Mouse (Mus musculus): ENCODE results near the gene Lpcat1. TPM values are rescaled to one million over a fixed set of nuclear protein-coding genes. Genes with fewer than 3 reads are reported as not detected.

The Lpcat1 gene
- total and polyA plus RNA-seq, 2 experiments from 2014 or later, result 86.2 to 225 TPM

GRCm38 (mm10) chr13:73448201-73448600 lies 18.8 kb upstream of the Lpcat1 start:
- no peaks in the 10 kb centered on the region for H3K36me3 ChIP-seq (ENCODE audit: insufficient read depth, low read length)
- WGBS, result 68% methylated on average over 2 of the region's 2 CpGs

DNA sequence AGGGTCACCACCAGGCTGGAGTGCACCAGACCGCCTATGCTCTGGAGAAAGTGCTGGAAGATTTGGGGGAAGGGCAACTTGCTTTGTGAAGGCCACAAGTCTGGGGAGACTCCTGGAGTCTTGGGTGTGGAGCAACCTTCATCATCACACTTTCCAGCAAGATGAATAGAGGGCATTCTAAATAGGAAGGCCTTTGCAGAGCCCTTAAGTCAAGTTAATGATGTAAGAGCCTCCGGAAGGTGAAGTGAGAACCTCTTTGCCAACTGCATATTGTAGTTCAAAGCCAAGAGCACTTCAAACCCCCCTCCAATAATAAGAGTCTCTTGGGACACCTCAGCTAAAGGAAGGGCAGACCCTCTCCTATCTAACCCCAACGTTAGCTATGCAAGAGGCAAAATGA lies 18.3 kb upstream of the Lpcat1 start:
- Histone ChIP-seq H3K4me3 (ENCODE audit: low read depth, low read length) (no peak overlapping the region), H3K9me3 (ENCODE audit: low read length) (no peaks in the 10 kb centered on the region), H3K9ac (replicated peaks; ENCODE audit: low read length, poor library complexity, severe bottlenecking) (no peak overlapping the region), H3K27ac (ENCODE audit: low read depth, low read length) (0 out of 2 replicates have a peak overlapping the region, but pooled peaks have one; percentile 19), H3K36me3 (ENCODE audit: insufficient read depth, low read length) (no peaks in the 10 kb centered on the region), H3K4me2 (ENCODE audit: low read depth, low read length, poor library complexity, severe bottlenecking) (no peak overlapping the region), H3K4me1 (ENCODE audit: insufficient read depth, low read length) (no peaks in the 10 kb centered on the region), H3K27me3 (ENCODE audit: insufficient read depth, low read length) (no peaks in the 10 kb centered on the region)
- no peak for TF ChIP-seq CTCF (IDR thresholded peaks at IDR 0.05)
- WGBS, result 84% methylated on average over 3 of the region's 3 CpGs
- DNase-seq (ENCODE audit: low spot score), result no peak
- ATAC-seq (ENCODE audit: low FRiP score), result no peak

More at GRCm38 (mm10) chr13:73448201-73448600, 18.8 kb upstream of the Lpcat1 start:
- ATAC-seq (ENCODE audit: low FRiP score), result no peak
- H3K27ac ChIP-seq (ENCODE audit: low read depth, low read length), result peak overlapping the region; percentile 55; the same call in 1 of the 2 replicates
- no peak overlapping the region for H3K4me2 ChIP-seq (ENCODE audit: low read depth, low read length, poor library complexity, severe bottlenecking)
- H3K9ac ChIP-seq (replicated peaks; ENCODE audit: low read length, poor library complexity, severe bottlenecking), result no peak overlapping the region
- H3K4me1 ChIP-seq (ENCODE audit: insufficient read depth, low read length), result no peaks in the 10 kb centered on the region
- H3K4me3 ChIP-seq (ENCODE audit: low read depth, low read length), result no peak overlapping the region
- no peak for TF ChIP-seq CTCF (IDR thresholded peaks at IDR 0.05)
- no peak for DNase-seq (ENCODE audit: low spot score)
- no peaks in the 10 kb centered on the region for H3K27me3 ChIP-seq (ENCODE audit: insufficient read depth, low read length)
- H3K9me3 ChIP-seq (ENCODE audit: low read length), result no peaks in the 10 kb centered on the region

- no peak for DNase-seq (ENCODE audit: low spot score)
- Histone ChIP-seq H3K36me3 (ENCODE audit: insufficient read depth, low read length) (no peaks in the 10 kb centered on the region), H3K9ac (replicated peaks; ENCODE audit: low read length, poor library complexity, severe bottlenecking) (no peak overlapping the region), H3K27ac (ENCODE audit: low read depth, low read length) (no peak overlapping the region), H3K4me2 (ENCODE audit: low read depth, low read length, poor library complexity, severe bottlenecking) (no peak overlapping the region), H3K9me3 (ENCODE audit: low read length) (no peaks in the 10 kb centered on the region), H3K4me3 (ENCODE audit: low read depth, low read length) (no peak overlapping the region), H3K27me3 (ENCODE audit: insufficient read depth, low read length) (no peaks in the 10 kb centered on the region), H3K4me1 (ENCODE audit: insufficient read depth, low read length) (no peaks in the 10 kb centered on the region)
- ATAC-seq (ENCODE audit: low FRiP score), result no peak
- 83% methylated on average over 3 of the region's 3 CpGs for WGBS
- no peak for TF ChIP-seq CTCF (IDR thresholded peaks at IDR 0.05)
These were observed 13.3 kb upstream of the Lpcat1 start for GRCm38 (mm10) chr13:73453503-73454217.

DNA sequence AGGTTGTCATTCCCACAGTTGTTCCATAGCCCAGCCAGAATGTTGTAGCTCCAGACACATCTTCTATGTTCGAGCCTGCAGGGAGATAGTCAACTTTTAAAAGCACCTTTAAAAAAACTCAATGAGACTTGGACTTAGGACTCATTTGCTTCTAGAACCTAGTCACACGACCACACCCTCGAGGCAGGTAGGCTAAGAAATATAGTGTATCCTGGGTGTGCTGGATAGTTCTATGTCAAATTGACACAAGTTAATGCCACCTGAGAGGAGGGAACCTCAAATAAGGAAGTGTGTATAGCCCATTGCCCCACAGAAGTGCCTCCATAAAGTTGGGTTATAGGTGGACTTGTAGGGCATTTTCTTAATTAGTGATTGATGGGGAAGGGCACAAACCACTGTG lies 11.7 kb upstream of the Lpcat1 start:
- DNase-seq (ENCODE audit: low spot score) (no peak), ATAC-seq (ENCODE audit: low FRiP score) (no peak)
- H3K36me3 ChIP-seq (ENCODE audit: insufficient read depth, low read length), result no peaks in the 10 kb centered on the region
- H3K4me3 ChIP-seq (ENCODE audit: low read depth, low read length), result no peak overlapping the region
- 79% methylated on average over 3 of the region's 3 CpGs for WGBS
- H3K4me1 ChIP-seq (ENCODE audit: insufficient read depth, low read length), result no peaks in the 10 kb centered on the region
- no peak overlapping the region for H3K9ac ChIP-seq (replicated peaks; ENCODE audit: low read length, poor library complexity, severe bottlenecking)
- H3K27me3 ChIP-seq (ENCODE audit: insufficient read depth, low read length), result no peaks in the 10 kb centered on the region
- TF ChIP-seq CTCF (IDR thresholded peaks at IDR 0.05), result no peak
- H3K27ac ChIP-seq (ENCODE audit: low read depth, low read length), result no peak overlapping the region
- no peak overlapping the region for H3K4me2 ChIP-seq (ENCODE audit: low read depth, low read length, poor library complexity, severe bottlenecking)
- H3K9me3 ChIP-seq (ENCODE audit: low read length), result no peaks in the 10 kb centered on the region

DNA sequence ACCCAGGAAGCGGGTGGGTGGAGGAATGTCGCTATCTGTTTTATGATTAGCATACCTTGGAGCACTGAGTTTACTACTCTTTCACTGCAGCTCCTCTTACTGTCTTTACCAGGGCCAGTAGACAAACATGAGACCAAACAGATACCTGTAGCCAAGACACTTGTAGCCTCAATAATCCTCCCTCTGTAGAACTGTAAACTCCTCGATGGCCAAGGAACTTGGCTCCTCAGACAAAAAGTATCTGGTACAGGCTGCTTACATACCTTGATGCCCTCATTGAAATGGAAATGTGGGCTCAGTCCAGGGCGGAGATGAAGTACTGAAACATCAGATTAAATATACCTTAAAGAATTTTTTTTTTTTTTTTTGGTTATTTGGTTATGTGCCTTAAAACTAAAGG lies 9.7 kb upstream of the Lpcat1 start:
- Histone ChIP-seq H3K9me3 (ENCODE audit: low read length) (no peaks in the 10 kb centered on the region), H3K9ac (replicated peaks; ENCODE audit: low read length, poor library complexity, severe bottlenecking) (no peak overlapping the region), H3K27me3 (ENCODE audit: insufficient read depth, low read length) (no peaks in the 10 kb centered on the region), H3K4me3 (ENCODE audit: low read depth, low read length) (no peak overlapping the region), H3K4me2 (ENCODE audit: low read depth, low read length, poor library complexity, severe bottlenecking) (no peak overlapping the region), H3K27ac (ENCODE audit: low read depth, low read length) (no peak overlapping the region), H3K4me1 (ENCODE audit: insufficient read depth, low read length) (no peaks in the 10 kb centered on the region), H3K36me3 (ENCODE audit: insufficient read depth, low read length) (no peaks in the 10 kb centered on the region)
- DNase-seq (ENCODE audit: low spot score) (no peak), ATAC-seq (ENCODE audit: low FRiP score) (no peak)
- no peak for TF ChIP-seq CTCF (IDR thresholded peaks at IDR 0.05)
- whole genome bisulfite sequencing, result 89% methylated on average over 3 of the region's 4 CpGs

DNA sequence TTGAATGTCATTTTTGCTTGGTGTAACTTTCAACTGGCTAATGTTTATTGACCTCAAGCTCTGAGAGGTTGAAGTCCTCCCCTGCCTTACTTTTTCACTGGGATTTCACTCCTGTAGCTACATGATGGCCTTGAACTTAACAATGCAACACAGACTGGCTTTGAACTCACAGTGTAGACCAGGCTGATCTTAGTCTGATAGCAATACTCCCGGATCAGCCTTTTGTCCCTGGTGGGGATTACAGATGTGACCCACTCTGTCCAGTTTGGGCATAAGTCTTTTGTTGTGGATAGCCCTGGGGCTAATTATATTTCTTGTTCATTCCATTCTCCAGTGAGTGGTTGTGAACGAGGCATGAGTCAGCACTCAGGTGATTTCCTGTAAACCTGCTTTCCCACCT lies 9.3 kb upstream of the Lpcat1 start:
- DNase-seq (ENCODE audit: low spot score) (no peak), ATAC-seq (ENCODE audit: low FRiP score) (no peak)
- H3K36me3 ChIP-seq (ENCODE audit: insufficient read depth, low read length), result no peaks in the 10 kb centered on the region

More for the DNA sequence above, 9.3 kb upstream of the Lpcat1 start:
- Histone ChIP-seq H3K27ac (ENCODE audit: low read depth, low read length) (no peak overlapping the region), H3K4me2 (ENCODE audit: low read depth, low read length, poor library complexity, severe bottlenecking) (no peak overlapping the region), H3K4me3 (ENCODE audit: low read depth, low read length) (no peak overlapping the region), H3K27me3 (ENCODE audit: insufficient read depth, low read length) (no peaks in the 10 kb centered on the region), H3K9me3 (ENCODE audit: low read length) (no peaks in the 10 kb centered on the region), H3K4me1 (ENCODE audit: insufficient read depth, low read length) (no peaks in the 10 kb centered on the region), H3K9ac (replicated peaks; ENCODE audit: low read length, poor library complexity, severe bottlenecking) (no peak overlapping the region)
- 74% methylated on average over 2 of the region's 2 CpGs for WGBS
- TF ChIP-seq CTCF (IDR thresholded peaks at IDR 0.05), result no peak
